Mouse (Mus musculus) midbrain, embryonic 10.5 days (tissue): Measurements from ENCODE around the gene Cdc73. TPM values are rescaled to one million over a fixed set of nuclear protein-coding genes. Genes with fewer than 3 reads are reported as not detected.

ENCODE experiments used
- DNase-seq: peaks from one replicate; pipeline ENCODE4 v3.0.0-alpha.2; 2017; ENCODE audit warnings: low spot score
- H3K27ac ChIP-seq: fragments of 300-500 bp; sonication (generic); replicated peaks from 2 replicates; pipeline ENCODE4 v1.5.1; 2016; ENCODE audit warnings: mild to moderate bottlenecking
- H3K27me3 ChIP-seq: fragments of 300-500 bp; sonication (generic); 2 replicates; pipeline ENCODE4 v1.6.1; 2016; ENCODE audit warnings: low read depth, mild to moderate bottlenecking; ENCODE audit not compliant: poor library complexity, severe bottlenecking
- H3K36me3 ChIP-seq: fragments of 300-500 bp; sonication (generic); 2 replicates; pipeline ENCODE4 v1.6.1; 2016; ENCODE audit warnings: mild to moderate bottlenecking, moderate library complexity
- H3K4me1 ChIP-seq: fragments of 300-500 bp; sonication (generic); 2 replicates; pipeline ENCODE4 v1.6.1; 2016
- H3K4me3 ChIP-seq: fragments of 300-500 bp; sonication (generic); 2 replicates; pipeline ENCODE4 v1.5.1; 2016; ENCODE audit warnings: mild to moderate bottlenecking, moderate library complexity
- H3K9me3 ChIP-seq: fragments of 300-500 bp; sonication (generic); replicated peaks from 2 replicates; pipeline ENCODE4 v1.6.1; 2016; ENCODE audit warnings: mild to moderate bottlenecking
- WGBS: fragments of 180-500 bp; shearing (Covaris S2); methylation state at CpG from one replicate; pipeline ENCODE4 v1.1.7; 2016; 5-methylcytosine and 5-hydroxymethylcytosine counted together
- polyA plus RNA-seq: library from polyadenylated mRNA; unstranded; fragments of >200 nt; fragmentation: Nextera tagmentation; extraction: Ambion mirVana; gene quantifications from 2 replicates; pipeline ENCODE4 v1.2.1, GENCODE M21; 2016

The Cdc73 gene
- polyA plus RNA-seq, 1 experiment from 2014 or later = 29.3 TPM

DNA sequence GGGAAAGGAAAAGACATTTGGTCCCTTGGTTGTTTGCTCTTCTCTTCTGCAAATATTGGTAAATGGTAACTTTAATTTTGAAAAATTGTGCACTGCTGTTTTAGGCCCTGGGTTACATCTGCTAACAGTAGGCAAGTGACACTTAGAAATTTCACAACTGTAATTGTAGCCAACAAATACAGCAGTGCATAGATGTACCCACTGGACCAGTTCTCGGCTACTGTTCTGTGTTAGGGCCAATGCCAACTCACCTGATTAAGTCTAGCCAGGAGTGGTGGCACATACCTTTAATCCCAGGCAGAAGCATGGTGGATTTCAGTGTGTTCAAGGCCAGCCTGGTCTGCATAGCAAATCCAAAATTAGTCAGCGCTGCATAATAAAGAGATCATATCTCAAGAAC lies 52.4 kb downstream of the Cdc73 start:
- Histone ChIP-seq H3K27ac (no peak overlapping the region), H3K36me3 (peaks cover 19% of the 10 kb centered on the region), H3K9me3 (no peaks in the 10 kb centered on the region), H3K4me1 (no peaks in the 10 kb centered on the region), H3K27me3 (no peaks in the 10 kb centered on the region), H3K4me3 (no peak overlapping the region)
- WGBS = 94% methylated on average over 2 of the region's 2 CpGs
- no peak for DNase-seq

DNA sequence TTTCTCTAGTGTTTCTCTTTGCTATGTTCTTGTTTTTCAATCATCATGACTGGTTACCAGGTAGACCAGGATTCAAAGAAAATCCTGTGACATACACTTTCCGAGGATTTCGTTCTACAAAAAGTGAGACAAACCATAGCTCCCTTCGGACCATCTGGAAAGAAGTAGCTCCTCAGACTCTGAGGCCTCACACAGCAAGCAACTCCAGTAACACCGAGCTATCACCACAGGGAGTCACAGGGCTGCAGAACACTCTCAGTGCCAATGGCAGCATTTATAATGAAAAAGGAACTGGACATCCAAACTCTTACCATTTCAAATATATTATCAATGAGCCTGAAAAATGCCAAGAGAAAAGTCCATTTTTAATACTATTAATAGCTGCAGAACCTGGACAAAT lies 56.5 kb downstream of the Cdc73 start:
- Histone ChIP-seq H3K36me3 (peaks cover 8% of the 10 kb centered on the region; the same call in 1 of the 2 replicates), H3K27me3 (no peaks in the 10 kb centered on the region), H3K9me3 (no peaks in the 10 kb centered on the region), H3K4me3 (no peak overlapping the region), H3K27ac (no peak overlapping the region), H3K4me1 (peaks cover 1% of the 10 kb centered on the region)
- DNase-seq = no peak
- 84% methylated on average over 4 of the region's 4 CpGs for WGBS

DNA sequence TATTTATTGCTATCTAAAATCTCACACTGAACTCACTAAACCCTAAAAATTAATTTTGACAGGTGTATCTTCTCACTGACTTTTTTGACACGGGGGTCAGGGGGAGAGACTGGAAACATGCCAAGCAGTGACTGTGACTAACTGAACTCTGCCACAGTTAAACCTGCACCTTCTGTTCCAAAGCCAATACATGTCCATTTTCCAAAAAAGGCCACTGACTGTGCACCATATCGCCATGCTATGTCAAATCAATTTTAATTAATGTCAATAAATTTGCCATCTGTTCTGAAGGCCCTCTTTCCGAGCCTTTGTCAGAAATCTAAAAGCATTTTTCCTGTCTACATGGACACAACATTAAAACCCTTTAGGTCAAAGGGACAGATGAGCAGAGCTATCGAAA lies 57.3 kb downstream of the Cdc73 start:
- Histone ChIP-seq H3K36me3 (peaks cover 6% of the 10 kb centered on the region; the same call in 1 of the 2 replicates), H3K27me3 (no peaks in the 10 kb centered on the region), H3K9me3 (no peaks in the 10 kb centered on the region), H3K27ac (no peak overlapping the region), H3K4me1 (peaks cover 10% of the 10 kb centered on the region), H3K4me3 (no peak overlapping the region)
- DNase-seq = no peak
- WGBS = 83% methylated on average over 4 of the region's 4 CpGs

- Histone ChIP-seq H3K27ac (no peak overlapping the region), H3K4me3 (no peak overlapping the region), H3K4me1 (peaks cover 13% of the 10 kb centered on the region), H3K27me3 (no peaks in the 10 kb centered on the region), H3K9me3 (no peaks in the 10 kb centered on the region), H3K36me3 (peaks cover 2% of the 10 kb centered on the region; the same call in 1 of the 2 replicates)
- WGBS = 97% methylated on average over 2 of the region's 2 CpGs
- DNase-seq = no peak
Observed at GRCm38 (mm10) chr1:143644221-143644620, 58.5 kb downstream of the Cdc73 start.

GRCm38 (mm10) chr1:143640650-143641407 lies 61.9 kb downstream of the Cdc73 start, which contains the start of gene B3galt2:
B3galt2 (plus strand) TSS chr1:143640664.
- peak within 1 kb of the TSS; percentile 76 for H3K27ac ChIP-seq
- H3K4me3 ChIP-seq = peak within 1 kb of the TSS; percentile 30; the same call in 1 of the 2 replicates
- H3K9me3 ChIP-seq = no peaks in the 10 kb centered on the region

GRCm38 (mm10) chr1:143632854-143633587 lies 69.7 kb downstream of the Cdc73 start:
- no peaks in the 10 kb centered on the region for H3K27me3 ChIP-seq
- H3K4me3 ChIP-seq = no peak overlapping the region
- no peak for DNase-seq
- H3K9me3 ChIP-seq = no peaks in the 10 kb centered on the region
- no peaks in the 10 kb centered on the region for H3K36me3 ChIP-seq
- 93% methylated on average over 2 of the region's 2 CpGs for WGBS
- H3K4me1 ChIP-seq = peaks cover 5% of the 10 kb centered on the region; the same call in 1 of the 2 replicates
- no peak overlapping the region for H3K27ac ChIP-seq

More at GRCm38 (mm10) chr1:143640650-143641407, 61.9 kb downstream of the Cdc73 start, which contains the start of gene B3galt2:
- Histone ChIP-seq H3K36me3 (no peaks in the 10 kb centered on the region), H3K4me1 (peaks cover 13% of the 10 kb centered on the region), H3K27me3 (no peaks in the 10 kb centered on the region)
- WGBS = 74% methylated on average over 15 of the region's 15 CpGs
- DNase-seq = no peak

GRCm38 (mm10) chr1:143632361-143632760 lies 70.3 kb downstream of the Cdc73 start:
- 88% methylated on average over 1 of the region's 1 CpGs for WGBS
- no peak for DNase-seq

GRCm38 (mm10) chr1:143631337-143631736 lies 71.4 kb downstream of the Cdc73 start:
- WGBS = 66% methylated on average over 7 of the region's 7 CpGs
- H3K36me3 ChIP-seq = peaks cover 11% of the 10 kb centered on the region
- DNase-seq = no peak

More at GRCm38 (mm10) chr1:143632361-143632760, 70.3 kb downstream of the Cdc73 start:
- Histone ChIP-seq H3K4me1 (peaks cover 5% of the 10 kb centered on the region; the same call in 1 of the 2 replicates), H3K9me3 (no peaks in the 10 kb centered on the region), H3K36me3 (peaks cover under 1% of the 10 kb centered on the region; the same call in 1 of the 2 replicates), H3K4me3 (no peak overlapping the region), H3K27ac (no peak overlapping the region), H3K27me3 (no peaks in the 10 kb centered on the region)

DNA sequence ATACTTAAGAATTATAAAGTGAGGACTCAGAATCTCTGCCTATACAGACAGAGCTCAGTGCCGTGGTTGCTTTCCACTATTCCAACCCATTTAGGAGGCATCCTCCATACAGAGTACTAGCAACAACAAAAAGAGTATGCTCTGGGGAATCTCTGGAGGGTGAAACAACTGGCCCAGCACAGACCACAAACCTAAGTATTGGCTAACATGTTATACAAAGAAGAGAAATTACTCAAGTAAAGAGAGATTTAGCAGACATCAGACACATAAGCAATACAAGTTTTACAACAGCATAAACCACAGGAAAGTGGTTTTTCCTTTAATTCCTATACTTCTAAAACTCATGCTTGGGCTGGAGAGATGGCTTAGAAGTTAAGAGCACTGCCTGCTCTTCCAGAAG lies 80.1 kb downstream of the Cdc73 start:
- 84% methylated on average over 1 of the region's 1 CpGs for WGBS
- H3K4me3 ChIP-seq = no peak overlapping the region

More at GRCm38 (mm10) chr1:143631337-143631736, 71.4 kb downstream of the Cdc73 start:
- Histone ChIP-seq H3K9me3 (no peaks in the 10 kb centered on the region), H3K27me3 (no peaks in the 10 kb centered on the region), H3K4me1 (peaks cover 5% of the 10 kb centered on the region; the same call in 1 of the 2 replicates), H3K4me3 (no peak overlapping the region), H3K27ac (no peak overlapping the region)

GRCm38 (mm10) chr1:143621930-143622329 lies 80.8 kb downstream of the Cdc73 start:
- DNase-seq = no peak
- Histone ChIP-seq H3K9me3 (no peaks in the 10 kb centered on the region), H3K27ac (no peak overlapping the region), H3K36me3 (peaks cover 48% of the 10 kb centered on the region), H3K4me3 (no peak overlapping the region), H3K27me3 (no peaks in the 10 kb centered on the region), H3K4me1 (no peaks in the 10 kb centered on the region)

More for the DNA sequence above, 80.1 kb downstream of the Cdc73 start:
- Histone ChIP-seq H3K4me1 (no peaks in the 10 kb centered on the region), H3K36me3 (peaks cover 49% of the 10 kb centered on the region), H3K27me3 (no peaks in the 10 kb centered on the region), H3K9me3 (no peaks in the 10 kb centered on the region), H3K27ac (no peak overlapping the region)
- DNase-seq = no peak

DNA sequence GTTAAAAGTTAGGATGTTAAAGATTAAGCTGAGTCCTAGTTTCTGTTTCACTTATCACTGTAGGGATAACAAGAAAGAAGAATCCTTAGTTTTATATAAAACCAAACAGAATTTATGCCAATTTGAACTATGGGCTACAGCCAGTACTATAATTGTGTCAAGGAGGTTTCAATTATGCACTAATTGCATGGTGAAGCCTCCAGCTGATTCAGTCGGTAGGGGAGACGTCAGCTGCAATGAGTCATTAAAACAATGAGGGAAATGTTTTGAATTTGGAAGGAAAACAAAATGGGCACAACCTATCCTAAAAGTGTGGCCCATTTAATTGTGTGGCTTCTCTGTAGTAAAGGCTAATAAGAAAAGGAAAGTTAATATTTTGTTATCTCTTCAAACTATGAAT lies 82.9 kb downstream of the Cdc73 start:
- Histone ChIP-seq H3K27me3 (no peaks in the 10 kb centered on the region), H3K36me3 (peaks cover 49% of the 10 kb centered on the region), H3K27ac (no peak overlapping the region), H3K4me3 (no peak overlapping the region), H3K4me1 (no peaks in the 10 kb centered on the region), H3K9me3 (no peaks in the 10 kb centered on the region)
- no peak for DNase-seq
- 78% methylated on average over 2 of the region's 2 CpGs for WGBS

DNA sequence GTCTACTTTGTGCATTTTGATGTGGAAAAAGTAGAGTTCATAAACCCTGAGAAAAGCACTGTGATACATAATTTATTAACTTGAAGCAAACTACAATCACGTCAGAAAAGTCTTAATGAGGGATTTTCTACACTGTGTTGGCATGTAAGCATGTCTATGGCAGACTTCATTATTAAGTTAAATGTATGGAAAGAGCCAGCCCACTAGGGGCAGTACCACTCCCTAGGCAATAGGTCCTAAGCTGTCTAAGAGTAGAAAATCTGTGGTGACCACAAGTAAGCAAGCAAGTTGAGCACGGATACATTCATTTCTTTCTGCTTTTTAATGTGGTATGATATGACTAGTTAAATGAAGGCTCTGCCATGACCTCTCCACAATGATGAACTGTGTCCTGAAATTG lies 89.8 kb downstream of the Cdc73 start:
- Histone ChIP-seq H3K9me3 (no peaks in the 10 kb centered on the region), H3K27ac (no peak overlapping the region), H3K27me3 (no peaks in the 10 kb centered on the region), H3K4me1 (no peaks in the 10 kb centered on the region), H3K36me3 (peaks cover 65% of the 10 kb centered on the region), H3K4me3 (no peak overlapping the region)
- 95% methylated on average over 2 of the region's 2 CpGs for WGBS
- DNase-seq = no peak

DNA sequence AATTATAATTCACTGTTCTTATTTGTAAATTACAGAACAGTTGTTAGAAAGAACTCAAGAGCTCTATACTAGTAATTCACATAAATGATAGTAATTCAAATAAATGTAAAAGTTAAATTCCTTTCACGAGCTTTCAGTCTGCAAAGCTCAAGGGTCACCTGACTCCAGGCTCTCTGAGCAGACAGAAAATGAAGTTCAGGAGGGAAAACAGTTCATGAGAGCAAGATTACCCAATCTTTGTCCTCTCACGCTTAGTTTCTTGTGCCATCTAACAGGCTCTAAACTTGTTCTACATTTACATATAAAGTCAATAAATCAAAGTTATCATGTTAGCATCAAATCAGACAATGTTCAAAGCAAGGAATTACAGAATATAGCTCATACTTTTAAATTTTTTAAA lies 93.8 kb downstream of the Cdc73 start:
- Histone ChIP-seq H3K4me3 (no peak overlapping the region), H3K27me3 (no peaks in the 10 kb centered on the region), H3K27ac (no peak overlapping the region), H3K4me1 (no peaks in the 10 kb centered on the region), H3K9me3 (no peaks in the 10 kb centered on the region), H3K36me3 (peaks cover 35% of the 10 kb centered on the region)
- WGBS = 92% methylated on average over 2 of the region's 2 CpGs
- no peak for DNase-seq
